Mouse (Mus musculus) hindbrain, embryonic 15.5 days (tissue): ENCODE results near the gene Vmn1r64. TPM values are rescaled to one million over a fixed set of nuclear protein-coding genes. Genes with fewer than 3 reads are reported as not detected.
"Not testable (repeated sequence)": the region's sequence is repeated elsewhere in the genome, so short reads cannot be mapped to it uniquely, and the experiment has no call there.

Experiments
- ATAC-seq: fragments of 200-750 bp; cut with Nextera tagmentation; 2 replicates; pipeline ENCODE4 v1.8.0; 2017; ENCODE audit warnings: low read depth, moderate number of reproducible peaks, moderate TSS enrichment; ENCODE audit not compliant: low FRiP score
- H3K27ac ChIP-seq: fragments of 300-500 bp; sonication (generic); replicated peaks from 2 replicates; pipeline ENCODE4 v1.5.1; 2015; ENCODE audit warnings: mild to moderate bottlenecking, inconsistent platforms
- H3K27me3 ChIP-seq: fragments of 300-500 bp; sonication (generic); 2 replicates; pipeline ENCODE4 v1.6.1; 2015; ENCODE audit warnings: control low read depth, inconsistent platforms
- H3K36me3 ChIP-seq: fragments of 300-500 bp; sonication (generic); 2 replicates; pipeline ENCODE4 v1.6.1; 2015; ENCODE audit warnings: control low read depth, inconsistent platforms
- H3K4me1 ChIP-seq: fragments of 300-500 bp; sonication (generic); replicated peaks from 2 replicates; pipeline ENCODE4 v1.6.1; 2015; ENCODE audit warnings: control low read depth, inconsistent platforms
- H3K4me2 ChIP-seq: fragments of 300-500 bp; sonication (generic); 2 replicates; pipeline ENCODE4 v1.6.1; 2015; ENCODE audit warnings: moderate library complexity, mild to moderate bottlenecking, inconsistent platforms
- H3K4me3 ChIP-seq: fragments of 300-500 bp; sonication (generic); 2 replicates; pipeline ENCODE4 v1.5.1; 2015; ENCODE audit warnings: mild to moderate bottlenecking, inconsistent platforms
- H3K9ac ChIP-seq: fragments of 300-500 bp; sonication (generic); 2 replicates; pipeline ENCODE4 v1.6.1; 2015; ENCODE audit warnings: inconsistent platforms
- H3K9me3 ChIP-seq: fragments of 300-500 bp; sonication (generic); 2 replicates; pipeline ENCODE4 v1.6.1; 2016; ENCODE audit warnings: control low read depth, inconsistent platforms
- WGBS: fragments of 180-500 bp; shearing (Covaris S2); methylation state at CpG from one replicate; pipeline ENCODE4 v1.1.7; 2015; 5-methylcytosine and 5-hydroxymethylcytosine counted together
- polyA plus RNA-seq: library from polyadenylated mRNA; unstranded; fragments of >200 nt; fragmentation: Nextera tagmentation; extraction: Ambion mirVana; gene quantifications from 2 replicates; pipeline ENCODE4 v1.2.1, GENCODE M21; 2015

Vmn1r64 gene
- not detected in 2 replicates for polyA plus RNA-seq

- Histone ChIP-seq H3K27ac (no peak within 1 kb of the TSS), H3K36me3 (no peaks in the 10 kb centered on the region), H3K4me2 (no peak within 1 kb of the TSS), H3K27me3 (no peaks in the 10 kb centered on the region), H3K9ac (no peak within 1 kb of the TSS), H3K4me3 (no peak within 1 kb of the TSS), H3K4me1 (no peaks in the 10 kb centered on the region), H3K9me3 (peaks cover 41% of the 10 kb centered on the region)
- no peak for ATAC-seq
Measured at GRCm38 (mm10) chr7:5884442-5884841, at the start of gene Vmn1r64. Gene Vmn1r64 (minus strand): TSS chr7:5884542.

GRCm38 (mm10) chr7:5899238-5899637, 14.9 kb upstream of the Vmn1r64 start:
- Histone ChIP-seq H3K4me1 (no peaks in the 10 kb centered on the region), H3K4me2 (no peak overlapping the region), H3K9ac (no peak overlapping the region), H3K4me3 (no peak overlapping the region), H3K27ac (no peak overlapping the region), H3K27me3 (no peaks in the 10 kb centered on the region), H3K36me3 (no peaks in the 10 kb centered on the region), H3K9me3 (peaks cover 27% of the 10 kb centered on the region)
- no peak for ATAC-seq
- WGBS: 80% methylated on average over 4 of the region's 4 CpGs

GRCm38 (mm10) chr7:5897245-5897644, 12.9 kb upstream of the Vmn1r64 start:
- not testable (repeated sequence) for H3K4me1 ChIP-seq, H3K36me3 ChIP-seq, H3K4me3 ChIP-seq, H3K27me3 ChIP-seq, H3K27ac ChIP-seq, H3K4me2 ChIP-seq, H3K9ac ChIP-seq, ATAC-seq
- WGBS: 70% methylated on average over 2 of the region's 2 CpGs
- H3K9me3 ChIP-seq: peaks cover 23% of the 10 kb centered on the region

Other genes with a start within 250 kb of the Vmn1r64 start
- gene Vmn1r62, start 210.9 kb downstream of the Vmn1r64 start, polyA plus RNA-seq: not detected in 2 replicates
- gene Vmn1r63, start 79.1 kb downstream of the Vmn1r64 start, polyA plus RNA-seq: not detected in 2 replicates
- not detected in 2 replicates for gene Vmn1r65, start 126.5 kb upstream of the Vmn1r64 start, polyA plus RNA-seq
- not detected in 2 replicates for gene Nlrp4c, start 160.6 kb upstream of the Vmn1r64 start, polyA plus RNA-seq